Mouse (Mus musculus): ENCODE measurements around the gene Vnn1.

DNA sequence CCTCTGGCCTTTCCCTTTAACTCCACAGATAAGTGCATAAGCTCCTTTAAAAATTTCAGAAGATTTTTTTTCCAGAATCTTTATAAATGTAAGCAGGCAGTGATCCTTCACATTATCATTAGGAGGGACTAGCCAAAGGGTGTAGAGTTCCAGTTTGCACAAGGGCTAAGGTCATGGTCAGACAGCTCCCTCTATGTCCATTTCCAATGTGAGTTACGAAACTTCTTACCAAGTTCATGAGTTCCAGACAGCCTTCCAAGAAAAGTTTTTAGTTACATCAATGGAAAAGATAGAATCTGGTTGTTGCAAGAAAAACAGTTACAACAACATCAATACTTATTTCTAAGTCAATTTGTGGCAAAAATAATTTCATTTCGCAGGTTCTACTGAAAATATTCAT lies 29.5 kb downstream of the Vnn1 start:
- no peak for TF ChIP-seq CTCF (IDR thresholded peaks at IDR 0.05; ENCODE audit: low read depth, low read length)
- no peak for TF ChIP-seq POLR2A (IDR thresholded peaks at IDR 0.05; ENCODE audit: borderline replicate concordance, low read depth, low read length)

All from bone marrow macrophage, adult 2 months (primary cell).